Comparison of ENCODE assay signal across 20 mouse cellular contexts in the genomic region with DNA sequence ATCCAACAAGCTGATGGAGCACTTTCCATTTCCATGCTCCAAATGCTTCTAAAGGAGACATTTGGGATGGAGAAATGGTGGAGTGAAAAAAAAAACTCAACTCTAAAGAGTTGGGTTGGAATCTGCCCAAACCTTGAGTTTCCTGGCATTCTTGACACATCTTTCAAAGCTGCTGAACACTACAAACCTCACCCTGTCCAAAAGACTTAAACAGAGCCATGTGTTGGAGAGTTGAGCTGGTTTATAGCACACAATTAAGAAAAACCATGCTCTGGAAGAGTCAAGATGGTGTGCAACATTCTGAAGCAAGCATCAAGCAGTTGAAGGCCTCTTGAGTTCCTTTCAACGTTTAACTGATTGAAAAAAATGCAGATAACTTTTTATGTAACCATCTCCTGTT.
DNase-seq lines count a peak whose midpoint lies in the region; ATAC-seq and TF ChIP-seq lines count a peak whose summit lies in the region.
"Had no signal": no experiment of that assay in that cellular context is flagged by ENCODE, and none has a peak within 500 bp of the region (broad histone marks: within the 10 kb centered on the region; RNA-seq: fewer than 3 reads in every experiment).

No protein-coding gene starts in this region.

- no peak for TF ChIP-seq CTCF in bone marrow macrophage, adult 2 months (IDR thresholded peaks at IDR 0.05; ENCODE audit: low read depth, low read length)

- WGBS in forebrain, embryonic 16.5 days: 31% methylated on average over 1 of the region's 1 CpGs
- 74% methylated on average over 1 of the region's 1 CpGs for WGBS in forebrain, embryonic 10.5 days
- WGBS in limb, embryonic 14.5 days: 48% methylated on average over 1 of the region's 1 CpGs
- 58% methylated on average over 1 of the region's 1 CpGs for WGBS in limb, embryonic 10.5 days
- 48% methylated on average over 1 of the region's 1 CpGs for WGBS in intestine, embryonic 16.5 days

- no peak overlapping the region for H3K4me2 ChIP-seq in forebrain, embryonic 16.5 days (ENCODE audit: low read length)
- H3K4me2 ChIP-seq in limb, embryonic 14.5 days (replicated peaks; ENCODE audit: low read depth, low read length, severe bottlenecking): no peak overlapping the region
- H3K4me2 ChIP-seq in intestine, embryonic 16.5 days (ENCODE audit: low read depth, low read length): no peak overlapping the region
- H3K4me2 ChIP-seq: embryonic facial prominence, embryonic 15.5 days; forebrain, embryonic 12.5 days; heart, embryonic 12.5 days; hindbrain, embryonic 14.5 days; intestine, embryonic 15.5 days had no signal

- no peak for DNase-seq in forebrain, embryonic 10.5 days (ENCODE audit: extremely low spot score, low spot score)
- DNase-seq in limb, embryonic 14.5 days (ENCODE audit: low spot score): peak; percentile 11
- DNase-seq in limb, embryonic 10.5 days (ENCODE audit: low spot score): no peak
- no peak for DNase-seq in cerebellum, postnatal 36 days
- DNase-seq: adrenal gland, adult 8-10 months; cerebellum, adult 11 months; cerebellum, adult 8-10 months; cerebellum, postnatal 14 days; gastrocnemius, postnatal 10 days; kidney, adult 2 months had no signal

- no peaks in the 10 kb centered on the region for H3K9me3 ChIP-seq in forebrain, embryonic 16.5 days (ENCODE audit: control insufficient read depth, low read length)
- no peaks in the 10 kb centered on the region for H3K9me3 ChIP-seq in forebrain, embryonic 10.5 days
- H3K9me3 ChIP-seq in limb, embryonic 14.5 days (ENCODE audit: control insufficient read depth, low read length): no peaks in the 10 kb centered on the region
- H3K9me3 ChIP-seq in limb, embryonic 10.5 days (replicated peaks): no peaks in the 10 kb centered on the region
- H3K9me3 ChIP-seq in intestine, embryonic 16.5 days (ENCODE audit: control insufficient read depth, low read length): no peaks in the 10 kb centered on the region
- H3K9me3 ChIP-seq: embryonic facial prominence, embryonic 15.5 days; forebrain, embryonic 12.5 days; heart, embryonic 12.5 days; hindbrain, embryonic 10.5 days; intestine, embryonic 15.5 days had no signal

- no peaks in the 10 kb centered on the region for H3K4me1 ChIP-seq in forebrain, embryonic 16.5 days (replicated peaks; ENCODE audit: control insufficient read depth, insufficient read depth, low read length)
- H3K4me1 ChIP-seq in forebrain, embryonic 10.5 days: no peaks in the 10 kb centered on the region
- no peaks in the 10 kb centered on the region for H3K4me1 ChIP-seq in limb, embryonic 14.5 days (ENCODE audit: control insufficient read depth, insufficient read depth, low read length)
- H3K4me1 ChIP-seq in limb, embryonic 10.5 days: no peaks in the 10 kb centered on the region
- peaks cover 22% of the 10 kb centered on the region for H3K4me1 ChIP-seq in bone marrow macrophage, adult 2 months (ENCODE audit: control insufficient read depth, insufficient read depth, low read length)
- no peaks in the 10 kb centered on the region for H3K4me1 ChIP-seq in intestine, embryonic 16.5 days (ENCODE audit: control insufficient read depth, insufficient read depth, low read length)
- H3K4me1 ChIP-seq: embryonic facial prominence, embryonic 15.5 days; forebrain, embryonic 12.5 days; heart, embryonic 12.5 days; hindbrain, embryonic 10.5 days; intestine, embryonic 15.5 days had no signal

- no peaks in the 10 kb centered on the region for H3K27me3 ChIP-seq in forebrain, embryonic 16.5 days (replicated peaks; ENCODE audit: control insufficient read depth, insufficient read depth, low read length)
- no peaks in the 10 kb centered on the region for H3K27me3 ChIP-seq in forebrain, embryonic 10.5 days (ENCODE audit: poor library complexity, severe bottlenecking)
- H3K27me3 ChIP-seq in limb, embryonic 14.5 days (ENCODE audit: control insufficient read depth, insufficient read depth, low read length): no peaks in the 10 kb centered on the region
- H3K27me3 ChIP-seq in limb, embryonic 10.5 days (ENCODE audit: low read depth, poor library complexity, severe bottlenecking): no peaks in the 10 kb centered on the region
- no peaks in the 10 kb centered on the region for H3K27me3 ChIP-seq in intestine, embryonic 16.5 days (replicated peaks; ENCODE audit: control insufficient read depth, insufficient read depth, low read length)
- H3K27me3 ChIP-seq: embryonic facial prominence, embryonic 15.5 days; forebrain, embryonic 12.5 days; heart, embryonic 12.5 days; intestine, embryonic 15.5 days had no signal

- TF ChIP-seq POLR2A in limb, embryonic 14.5 days (IDR thresholded peaks at IDR 0.05; ENCODE audit: borderline replicate concordance, extremely low read depth, insufficient read depth, insufficient read length): no peak
- TF ChIP-seq POLR2A in bone marrow macrophage, adult 2 months (IDR thresholded peaks at IDR 0.05; ENCODE audit: borderline replicate concordance, low read depth, low read length): no peak

- no peak overlapping the region for H3K4me3 ChIP-seq in forebrain, embryonic 16.5 days (replicated peaks; ENCODE audit: low read length)
- no peak overlapping the region for H3K4me3 ChIP-seq in forebrain, embryonic 10.5 days
- no peak overlapping the region for H3K4me3 ChIP-seq in limb, embryonic 14.5 days (replicated peaks; ENCODE audit: low read length)
- no peak overlapping the region for H3K4me3 ChIP-seq in limb, embryonic 10.5 days
- H3K4me3 ChIP-seq in bone marrow macrophage, adult 2 months (ENCODE audit: insufficient read depth, low read length): no peak overlapping the region
- no peak overlapping the region for H3K4me3 ChIP-seq in intestine, embryonic 16.5 days (ENCODE audit: low read length)
- H3K4me3 ChIP-seq: embryonic facial prominence, embryonic 15.5 days; erythroblast, embryonic 14.5 days; forebrain, embryonic 12.5 days; heart, embryonic 12.5 days; hindbrain, embryonic 10.5 days; intestine, embryonic 15.5 days had no signal

- H3K36me3 ChIP-seq in forebrain, embryonic 16.5 days (ENCODE audit: control insufficient read depth, insufficient read depth): no peaks in the 10 kb centered on the region
- H3K36me3 ChIP-seq in forebrain, embryonic 10.5 days (replicated peaks): no peaks in the 10 kb centered on the region
- no peaks in the 10 kb centered on the region for H3K36me3 ChIP-seq in limb, embryonic 14.5 days (ENCODE audit: control insufficient read depth, insufficient read depth, low read length)
- no peaks in the 10 kb centered on the region for H3K36me3 ChIP-seq in limb, embryonic 10.5 days
- H3K36me3 ChIP-seq in intestine, embryonic 16.5 days (ENCODE audit: control insufficient read depth, insufficient read depth, low read length): no peaks in the 10 kb centered on the region
- H3K36me3 ChIP-seq: embryonic facial prominence, embryonic 15.5 days; forebrain, embryonic 12.5 days; heart, embryonic 12.5 days; hindbrain, embryonic 10.5 days; intestine, embryonic 15.5 days had no signal

- H3K9ac ChIP-seq in forebrain, embryonic 16.5 days (replicated peaks; ENCODE audit: low read depth, low read length): no peak overlapping the region
- H3K9ac ChIP-seq in limb, embryonic 14.5 days (ENCODE audit: low read depth, low read length, severe bottlenecking): no peak overlapping the region
- no peak overlapping the region for H3K9ac ChIP-seq in intestine, embryonic 16.5 days (ENCODE audit: low read depth, low read length)
- H3K9ac ChIP-seq: embryonic facial prominence, embryonic 15.5 days; forebrain, embryonic 12.5 days; heart, embryonic 12.5 days; hindbrain, embryonic 14.5 days; intestine, embryonic 15.5 days had no signal

- H3K27ac ChIP-seq in forebrain, embryonic 16.5 days (ENCODE audit: low read length): no peak overlapping the region
- H3K27ac ChIP-seq in forebrain, embryonic 10.5 days: no peak overlapping the region
- H3K27ac ChIP-seq in limb, embryonic 14.5 days (replicated peaks; ENCODE audit: low read depth, low read length): no peak overlapping the region
- H3K27ac ChIP-seq in limb, embryonic 10.5 days: no peak overlapping the region
- H3K27ac ChIP-seq in bone marrow macrophage, adult 2 months (ENCODE audit: insufficient read depth, low read depth, low read length): peak overlapping the region; percentile 55
- no peak overlapping the region for H3K27ac ChIP-seq in intestine, embryonic 16.5 days (ENCODE audit: low read length)
- H3K27ac ChIP-seq: embryonic facial prominence, embryonic 15.5 days; forebrain, embryonic 12.5 days; hindbrain, embryonic 10.5 days; hindbrain, embryonic 14.5 days; intestine, embryonic 15.5 days had no signal

- ATAC-seq in forebrain, embryonic 16.5 days: peak; percentile 36; the same call in 1 of the 2 replicates
- ATAC-seq in limb, embryonic 14.5 days (ENCODE audit: low FRiP score, low read depth): no peak
- no peak for ATAC-seq in intestine, embryonic 16.5 days
- ATAC-seq: intestine, embryonic 15.5 days had no signal
